ENCODE assay signal across 21 mouse cellular contexts in the genomic region with DNA sequence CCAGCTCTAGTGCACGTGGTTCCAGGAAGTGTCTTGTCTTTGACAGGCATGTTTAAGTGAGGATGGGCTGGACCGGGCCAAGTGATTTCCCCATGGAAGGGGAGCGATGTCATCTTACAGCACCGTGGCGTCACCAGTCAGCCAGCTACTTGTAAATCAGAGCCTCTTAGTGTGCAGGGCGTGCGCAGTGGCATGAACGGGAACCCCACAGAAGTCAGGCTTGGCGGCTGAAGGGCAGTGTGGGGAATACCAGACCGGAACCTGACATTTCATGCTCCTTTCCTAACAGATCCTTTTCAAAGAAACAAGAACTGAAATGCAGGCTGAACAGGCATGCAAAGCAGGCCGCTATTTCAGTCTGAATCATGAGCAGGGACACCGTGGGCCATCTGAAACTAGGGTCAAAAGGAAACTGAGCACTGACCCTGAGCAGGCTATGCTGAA. TPM values are rescaled to one million over a fixed set of nuclear protein-coding genes. Genes with fewer than 3 reads are reported as not detected.
DNase-seq lines count a peak whose midpoint lies in the region; ATAC-seq lines count a peak whose summit lies in the region.
"Had no signal": no experiment of that assay in that cellular context is flagged by ENCODE, and none has a peak within 500 bp of the region (broad histone marks: within the 10 kb centered on the region; RNA-seq: fewer than 3 reads in every experiment).

No protein-coding gene starts in this region.

- H3K4me3 ChIP-seq in embryonic facial prominence, embryonic 13.5 days, result no peak overlapping the region
- H3K4me3 ChIP-seq in embryonic facial prominence, embryonic 10.5 days, result no peak overlapping the region
- H3K4me3 ChIP-seq in liver, embryonic 13.5 days (replicated peaks), result no peak overlapping the region
- no peak overlapping the region for H3K4me3 ChIP-seq in liver, embryonic 12.5 days
- H3K4me3 ChIP-seq: heart, adult 2 months; hindbrain, embryonic 12.5 days; limb, embryonic 12.5 days had no signal

- no peaks in the 10 kb centered on the region for H3K4me1 ChIP-seq in embryonic facial prominence, embryonic 13.5 days
- no peaks in the 10 kb centered on the region for H3K4me1 ChIP-seq in embryonic facial prominence, embryonic 10.5 days
- H3K4me1 ChIP-seq in liver, embryonic 13.5 days (replicated peaks), result peaks cover 29% of the 10 kb centered on the region
- peaks cover 29% of the 10 kb centered on the region for H3K4me1 ChIP-seq in liver, embryonic 12.5 days
- H3K4me1 ChIP-seq: limb, embryonic 12.5 days had no signal

- no peak overlapping the region for H3K27ac ChIP-seq in embryonic facial prominence, embryonic 13.5 days
- no peak overlapping the region for H3K27ac ChIP-seq in embryonic facial prominence, embryonic 10.5 days (replicated peaks)
- H3K27ac ChIP-seq in liver, embryonic 13.5 days, result no peak overlapping the region
- H3K27ac ChIP-seq in liver, embryonic 12.5 days, result no peak overlapping the region
- H3K27ac ChIP-seq: heart, adult 2 months; hindbrain, embryonic 12.5 days; limb, embryonic 12.5 days had no signal

- H3K9me3 ChIP-seq in embryonic facial prominence, embryonic 13.5 days, result no peaks in the 10 kb centered on the region
- H3K9me3 ChIP-seq in embryonic facial prominence, embryonic 10.5 days, result no peaks in the 10 kb centered on the region
- no peaks in the 10 kb centered on the region for H3K9me3 ChIP-seq in liver, embryonic 13.5 days (replicated peaks)
- no peaks in the 10 kb centered on the region for H3K9me3 ChIP-seq in liver, embryonic 12.5 days (replicated peaks)
- H3K9me3 ChIP-seq: hindbrain, embryonic 12.5 days; limb, embryonic 12.5 days had no signal

- no peaks in the 10 kb centered on the region for H3K27me3 ChIP-seq in embryonic facial prominence, embryonic 13.5 days
- H3K27me3 ChIP-seq in embryonic facial prominence, embryonic 10.5 days (replicated peaks; ENCODE audit: low read depth, poor library complexity, severe bottlenecking), result no peaks in the 10 kb centered on the region
- 0 out of 2 replicates have a peak, but pooled peaks cover 3% of the 10 kb centered on the region for H3K27me3 ChIP-seq in liver, embryonic 13.5 days
- no peaks in the 10 kb centered on the region for H3K27me3 ChIP-seq in liver, embryonic 12.5 days (replicated peaks)
- H3K27me3 ChIP-seq: hindbrain, embryonic 12.5 days; limb, embryonic 12.5 days had no signal

- no peak overlapping the region for H3K4me2 ChIP-seq in embryonic facial prominence, embryonic 13.5 days
- no peak overlapping the region for H3K4me2 ChIP-seq in liver, embryonic 13.5 days
- no peak overlapping the region for H3K4me2 ChIP-seq in liver, embryonic 12.5 days
- H3K4me2 ChIP-seq: hindbrain, embryonic 12.5 days; limb, embryonic 12.5 days had no signal

- H3K9ac ChIP-seq in embryonic facial prominence, embryonic 13.5 days, result 0 out of 2 replicates have a peak overlapping the region, but pooled peaks have one; percentile 16
- H3K9ac ChIP-seq in liver, embryonic 13.5 days, result 0 out of 2 replicates have a peak overlapping the region, but pooled peaks have one; percentile 6
- H3K9ac ChIP-seq in liver, embryonic 12.5 days, result no peak overlapping the region
- H3K9ac ChIP-seq: hindbrain, embryonic 12.5 days; limb, embryonic 12.5 days had no signal

- no peaks in the 10 kb centered on the region for H3K36me3 ChIP-seq in embryonic facial prominence, embryonic 13.5 days
- no peaks in the 10 kb centered on the region for H3K36me3 ChIP-seq in embryonic facial prominence, embryonic 10.5 days (replicated peaks)
- H3K36me3 ChIP-seq in liver, embryonic 13.5 days, result no peaks in the 10 kb centered on the region
- H3K36me3 ChIP-seq in liver, embryonic 12.5 days, result no peaks in the 10 kb centered on the region
- H3K36me3 ChIP-seq: hindbrain, embryonic 12.5 days; limb, embryonic 12.5 days had no signal

- DNase-seq in embryonic facial prominence, embryonic 10.5 days (ENCODE audit: low spot score), result no peak
- no peak for DNase-seq in liver, embryonic 13.5 days
- peak; percentile 46 to 70 for DNase-seq in spleen, postnatal 4 days (ENCODE audit: low spot score in 2 of 2)
- DNase-seq in embryo, embryonic 10.5 days (ENCODE audit: low spot score), result no peak
- DNase-seq in adrenal gland, adult 8-10 months, result no peak
- DNase-seq: adrenal gland, postnatal 25 days; cerebellum, adult 2 months; kidney, adult 9 months; thymus, postnatal 25 days had no signal

- 77% methylated on average over 12 of the region's 12 CpGs for WGBS in embryonic facial prominence, embryonic 13.5 days
- 86% methylated on average over 12 of the region's 12 CpGs for whole genome bisulfite sequencing in embryonic facial prominence, embryonic 10.5 days
- 75% methylated on average over 12 of the region's 12 CpGs for WGBS in liver, embryonic 13.5 days (ENCODE audit: insufficient replicate concordance)
- WGBS in liver, embryonic 12.5 days (ENCODE audit: insufficient replicate concordance), result 83% methylated on average over 12 of the region's 12 CpGs

- ATAC-seq in embryonic facial prominence, embryonic 13.5 days (ENCODE audit: insufficient number of reproducible peaks, insufficient read depth, low FRiP score, low TSS enrichment, low read depth), result no peak
- ATAC-seq in liver, embryonic 13.5 days (ENCODE audit: low read depth), result no peak
- ATAC-seq in liver, embryonic 12.5 days, result no peak
- peak; percentile 47; the same call in 1 of the 2 replicates for ATAC-seq in neutrophil, adult 5-6 weeks (ENCODE audit: extremely low read depth, insufficient number of reproducible peaks, low FRiP score, poor library complexity, severe bottlenecking)

RNA-seq across cellular contexts. Expression of a gene that starts 9.3 kb away (rescaled TPM):
- polyA plus RNA-seq in embryonic facial prominence, embryonic 13.5 days (2015; fragmentation: Nextera tagmentation; extraction: Ambion mirVana), result 0.10 TPM in 1 of 2 replicates, not detected in the other
- polyA plus RNA-seq in embryonic facial prominence, embryonic 10.5 days (2016; fragmentation: Nextera tagmentation; extraction: Ambion mirVana), result not detected in 2 replicates
- 0.09 TPM in 1 of 2 replicates, not detected in the other for polyA plus RNA-seq in liver, embryonic 13.5 days (2015; fragmentation: Nextera tagmentation; extraction: Ambion mirVana)
- 0.05 TPM in 1 of 2 replicates, not detected in the other for polyA plus RNA-seq in liver, embryonic 12.5 days (2016; fragmentation: Nextera tagmentation; extraction: Ambion mirVana)
- 207 and 222 TPM in 2 replicates for total RNA-seq in neutrophil, adult 5-6 weeks (2017)
- under 1 TPM; 0.13 to 0.32 (median 0.18) TPM for total RNA-seq in adrenal gland, adult 8-10 months (2022)
- total RNA-seq: common myeloid progenitor, adult 5-6 weeks; gastrocnemius, adult 8-10 months; midbrain, postnatal 0 days had no signal
- polyA plus RNA-seq: heart, postnatal 0 days; hindbrain, embryonic 12.5 days; limb, embryonic 12.5 days; liver, embryonic 16.5 days; midbrain, postnatal 0 days; neural tube, embryonic 11.5 days had no signal

RNA-seq across cellular contexts. Expression of a gene that starts 33.7 kb away (rescaled TPM):
- polyA plus RNA-seq in embryonic facial prominence, embryonic 13.5 days (2015; fragmentation: Nextera tagmentation; extraction: Ambion mirVana), result 28.3 and 29.2 TPM in 2 replicates
- 21.8 and 23.5 TPM in 2 replicates for polyA plus RNA-seq in embryonic facial prominence, embryonic 10.5 days (2016; fragmentation: Nextera tagmentation; extraction: Ambion mirVana)
- 7.2 and 8.2 TPM in 2 replicates for polyA plus RNA-seq in liver, embryonic 13.5 days (2015; fragmentation: Nextera tagmentation; extraction: Ambion mirVana)
- 9.3 and 10.0 TPM in 2 replicates for polyA plus RNA-seq in liver, embryonic 12.5 days (2016; fragmentation: Nextera tagmentation; extraction: Ambion mirVana)
- 301 and 311 TPM in 2 replicates for total RNA-seq in neutrophil, adult 5-6 weeks (2017)
- total RNA-seq in adrenal gland, adult 8-10 months (2022), result 100 to 1,000 TPM; 142 to 160 (median 152) TPM

Comparison
In these comparisons a context has a peak if more than half of its experiments do, and no peak if none do; other contexts are left out.
1. DNase-seq: peak in spleen, postnatal 4 days (2 of 2); none in embryonic facial prominence, embryonic 10.5 days (single experiment), liver, embryonic 13.5 days (single experiment), embryo, embryonic 10.5 days (single experiment) and adrenal gland, adult 8-10 months (single experiment).